ENCODE assay signal across 10 mouse cellular contexts in the genomic region with DNA sequence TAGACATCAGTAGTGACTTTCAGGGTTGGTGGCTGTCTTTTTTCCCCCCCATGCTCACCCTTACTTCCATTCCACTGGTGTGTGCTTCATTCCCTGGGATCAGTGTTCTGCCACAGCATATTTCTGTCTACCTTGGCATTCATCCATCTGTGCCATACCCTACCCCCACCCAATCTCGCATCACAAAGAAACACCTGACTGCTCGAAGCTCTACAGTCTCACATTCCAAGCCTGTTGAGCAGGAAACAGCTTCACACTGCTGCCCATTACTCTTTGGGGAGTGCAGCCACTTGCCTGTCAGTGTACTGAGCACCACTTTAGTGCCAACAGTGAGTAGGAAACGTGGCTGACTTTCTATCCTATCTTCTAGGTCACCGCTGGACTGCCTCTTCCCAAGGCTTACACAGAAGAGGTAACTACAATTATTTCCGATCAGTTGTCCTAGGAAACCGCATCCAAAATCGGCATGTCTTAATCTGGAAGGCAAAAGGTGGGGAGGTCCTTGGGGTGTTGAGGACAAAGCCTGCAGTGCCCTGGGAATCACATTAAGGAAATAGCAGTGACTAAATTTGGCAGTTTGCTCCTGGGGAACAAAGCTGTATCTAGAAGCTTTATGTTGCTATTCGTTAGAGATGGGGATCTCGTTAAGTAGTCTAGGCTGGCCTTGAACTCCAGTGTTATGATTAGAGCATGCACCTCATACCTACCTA. TPM values are rescaled to one million over a fixed set of nuclear protein-coding genes. Genes with fewer than 3 reads are reported as not detected.
DNase-seq lines count a peak whose midpoint lies in the region; ATAC-seq and TF ChIP-seq lines count a peak whose summit lies in the region.
"Had no signal": no experiment of that assay in that cellular context is flagged by ENCODE, and none has a peak within 500 bp of the region (broad histone marks: within the 10 kb centered on the region; RNA-seq: fewer than 3 reads in every experiment).

No protein-coding gene starts in this region.

- H3K9me3 ChIP-seq in midbrain, embryonic 11.5 days (ENCODE audit: control insufficient read depth, low read length), result no peaks in the 10 kb centered on the region
- H3K9me3 ChIP-seq in midbrain, postnatal 0 days (ENCODE audit: low read length), result no peaks in the 10 kb centered on the region
- H3K9me3 ChIP-seq in kidney, embryonic 15.5 days (replicated peaks), result no peaks in the 10 kb centered on the region
- H3K9me3 ChIP-seq in stomach, embryonic 16.5 days (replicated peaks; ENCODE audit: control insufficient read depth, low read length), result no peaks in the 10 kb centered on the region
- H3K9me3 ChIP-seq: liver, embryonic 13.5 days had no signal

- H3K9ac ChIP-seq in midbrain, embryonic 11.5 days (ENCODE audit: low read length), result no peak overlapping the region
- no peak overlapping the region for H3K9ac ChIP-seq in midbrain, postnatal 0 days (replicated peaks; ENCODE audit: low read length, poor library complexity, severe bottlenecking)
- no peak overlapping the region for H3K9ac ChIP-seq in kidney, embryonic 15.5 days
- no peak overlapping the region for H3K9ac ChIP-seq in stomach, embryonic 16.5 days (ENCODE audit: low read length)
- H3K9ac ChIP-seq: liver, embryonic 13.5 days had no signal

- no peaks in the 10 kb centered on the region for H3K4me1 ChIP-seq in midbrain, embryonic 11.5 days (ENCODE audit: control insufficient read depth, insufficient read depth, low read length)
- H3K4me1 ChIP-seq in midbrain, postnatal 0 days (ENCODE audit: insufficient read depth, low read length), result no peaks in the 10 kb centered on the region
- peaks cover 38% of the 10 kb centered on the region for H3K4me1 ChIP-seq in kidney, embryonic 15.5 days
- 0 out of 2 replicates have a peak, but pooled peaks cover 8% of the 10 kb centered on the region for H3K4me1 ChIP-seq in stomach, embryonic 16.5 days (ENCODE audit: control insufficient read depth, insufficient read depth, low read length)

- H3K36me3 ChIP-seq in midbrain, embryonic 11.5 days (ENCODE audit: control insufficient read depth, insufficient read depth, low read length), result peaks cover 2% of the 10 kb centered on the region; the same call in 1 of the 2 replicates
- H3K36me3 ChIP-seq in midbrain, postnatal 0 days (ENCODE audit: insufficient read depth, low read length), result peaks cover 16% of the 10 kb centered on the region
- peaks cover 60% of the 10 kb centered on the region for H3K36me3 ChIP-seq in kidney, embryonic 15.5 days
- peaks cover 5% of the 10 kb centered on the region; the same call in 1 of the 2 replicates for H3K36me3 ChIP-seq in stomach, embryonic 16.5 days (ENCODE audit: control insufficient read depth, insufficient read depth, low read length)

- intact Hi-C loops in heart, postnatal 25 days (cut with DNase I), result no loop called here

- no peak overlapping the region for H3K4me3 ChIP-seq in midbrain, embryonic 11.5 days (ENCODE audit: low read depth, low read length)
- H3K4me3 ChIP-seq in midbrain, postnatal 0 days (ENCODE audit: low read depth, low read length), result no peak overlapping the region
- H3K4me3 ChIP-seq in kidney, embryonic 15.5 days (replicated peaks), result no peak overlapping the region
- H3K4me3 ChIP-seq in stomach, embryonic 16.5 days (replicated peaks; ENCODE audit: low read length), result no peak overlapping the region
- H3K4me3 ChIP-seq: liver, embryonic 13.5 days had no signal

- H3K4me2 ChIP-seq in midbrain, embryonic 11.5 days, result no peak overlapping the region
- no peak overlapping the region for H3K4me2 ChIP-seq in midbrain, postnatal 0 days (ENCODE audit: low read depth, low read length, poor library complexity, severe bottlenecking)
- H3K4me2 ChIP-seq in kidney, embryonic 15.5 days, result no peak overlapping the region
- no peak overlapping the region for H3K4me2 ChIP-seq in stomach, embryonic 16.5 days (ENCODE audit: low read depth, low read length)
- H3K4me2 ChIP-seq: liver, embryonic 13.5 days had no signal

- no peak for TF ChIP-seq CTCF in midbrain, postnatal 0 days (IDR thresholded peaks at IDR 0.05)

- DNase-seq in heart, adult 8-10 months (ENCODE audit: low spot score), result peak; percentile 57
- DNase-seq in heart, postnatal 25 days (ENCODE audit: low spot score), result no peak
- peak; percentile 44 for DNase-seq in midbrain, embryonic 11.5 days (ENCODE audit: low spot score, missing footprints)
- no peak for DNase-seq in midbrain, postnatal 0 days (ENCODE audit: low spot score)
- DNase-seq in right cerebral cortex, postnatal 14 days, result no peak
- no peak for DNase-seq in urinary bladder, postnatal 10 days (ENCODE audit: low spot score)
- DNase-seq: gastrocnemius, postnatal 14 days; liver, embryonic 13.5 days had no signal

- no peak overlapping the region for H3K27ac ChIP-seq in midbrain, embryonic 11.5 days (ENCODE audit: low read depth, low read length)
- H3K27ac ChIP-seq in midbrain, postnatal 0 days (ENCODE audit: low read depth, low read length), result no peak overlapping the region
- H3K27ac ChIP-seq in kidney, embryonic 15.5 days, result peak overlapping the region; percentile 86
- H3K27ac ChIP-seq in stomach, embryonic 16.5 days (ENCODE audit: low read length), result peak overlapping the region; percentile 92
- H3K27ac ChIP-seq: liver, embryonic 13.5 days had no signal

- H3K27me3 ChIP-seq in midbrain, embryonic 11.5 days (ENCODE audit: control insufficient read depth, insufficient read depth, low read length), result no peaks in the 10 kb centered on the region
- no peaks in the 10 kb centered on the region for H3K27me3 ChIP-seq in midbrain, postnatal 0 days (ENCODE audit: insufficient read depth, low read length)
- H3K27me3 ChIP-seq in kidney, embryonic 15.5 days, result no peaks in the 10 kb centered on the region
- no peaks in the 10 kb centered on the region for H3K27me3 ChIP-seq in stomach, embryonic 16.5 days (ENCODE audit: control insufficient read depth, insufficient read depth, low read length)
- H3K27me3 ChIP-seq: liver, embryonic 13.5 days had no signal

- WGBS in midbrain, embryonic 11.5 days, result 85% methylated on average over 9 of the region's 9 CpGs
- WGBS in midbrain, postnatal 0 days, result 69% methylated on average over 9 of the region's 9 CpGs
- 60% methylated on average over 9 of the region's 9 CpGs for WGBS in kidney, embryonic 15.5 days
- 77% methylated on average over 9 of the region's 9 CpGs for WGBS in stomach, embryonic 16.5 days

- ATAC-seq in midbrain, embryonic 11.5 days (ENCODE audit: low FRiP score), result no peak
- no peak for ATAC-seq in midbrain, postnatal 0 days (ENCODE audit: low FRiP score)
- ATAC-seq in kidney, embryonic 15.5 days (replicated peaks; ENCODE audit: low FRiP score), result peak; percentile 44; the same call in 1 of the 2 replicates
- no peak for ATAC-seq in stomach, embryonic 16.5 days (ENCODE audit: insufficient read depth, low FRiP score)

RNA-seq across cellular contexts. Expression of a gene that starts 17.7 kb away (rescaled TPM):
- 1 to 10 TPM in 3 of 4 experiments, under 1 TPM in 1; 0.90 to 3.0 (median 1.5) TPM for total RNA-seq in heart, adult 8-10 months (2022)
- 1 to 10 TPM; 2.1 to 2.7 TPM for total RNA-seq in heart, postnatal 25 days (2021)
- polyA plus RNA-seq in midbrain, embryonic 11.5 days (2014; fragmentation: Nextera tagmentation; extraction: Ambion mirVana), result 4.1 TPM in 2 replicates
- 17.2 and 18.0 TPM in 2 replicates for total RNA-seq in midbrain, postnatal 0 days (2014; rRNA removed)
- 9.4 and 10.7 TPM in 2 replicates for polyA plus RNA-seq in midbrain, postnatal 0 days (2015; fragmentation: Nextera tagmentation; extraction: Ambion mirVana)
- 1.3 and 1.6 TPM in 2 replicates for polyA plus RNA-seq in kidney, embryonic 15.5 days (2015; fragmentation: Nextera tagmentation; extraction: Ambion mirVana)
- polyA plus RNA-seq in stomach, embryonic 16.5 days (2015; fragmentation: Nextera tagmentation; extraction: Ambion mirVana), result 4.8 TPM in 2 replicates

RNA-seq across cellular contexts. Expression of a gene that starts 51.9 kb away (rescaled TPM):
- 10 to 100 TPM; 28.1 to 32.4 (median 29.1) TPM for total RNA-seq in heart, adult 8-10 months (2022)
- 10 to 100 TPM; 29.1 to 31.4 TPM for total RNA-seq in heart, postnatal 25 days (2021)
- 62.9 and 63.9 TPM in 2 replicates for polyA plus RNA-seq in midbrain, embryonic 11.5 days (2014; fragmentation: Nextera tagmentation; extraction: Ambion mirVana)
- total RNA-seq in midbrain, postnatal 0 days (2014; rRNA removed), result 23.7 and 25.6 TPM in 2 replicates
- polyA plus RNA-seq in midbrain, postnatal 0 days (2015; fragmentation: Nextera tagmentation; extraction: Ambion mirVana), result 25.1 and 26.7 TPM in 2 replicates
- 100 and 103 TPM in 2 replicates for polyA plus RNA-seq in kidney, embryonic 15.5 days (2015; fragmentation: Nextera tagmentation; extraction: Ambion mirVana)
- polyA plus RNA-seq in stomach, embryonic 16.5 days (2015; fragmentation: Nextera tagmentation; extraction: Ambion mirVana), result 80.1 and 82.4 TPM in 2 replicates

Comparison
In these comparisons a context has a peak if more than half of its experiments do, and no peak if none do; other contexts are left out.
1. DNase-seq: peak in heart, adult 8-10 months (single experiment) and midbrain, embryonic 11.5 days (single experiment); none in heart, postnatal 25 days (single experiment), midbrain, postnatal 0 days (single experiment), right cerebral cortex, postnatal 14 days (single experiment) and urinary bladder, postnatal 10 days (single experiment).
2. H3K27ac ChIP-seq: peak in kidney, embryonic 15.5 days (single experiment) and stomach, embryonic 16.5 days (single experiment); none in midbrain, embryonic 11.5 days (single experiment) and midbrain, postnatal 0 days (single experiment).